Mouse (Mus musculus) neural tube, embryonic 14.5 days (tissue): ENCODE results near the gene Tcf20. TPM values are rescaled to one million over a fixed set of nuclear protein-coding genes. Genes with fewer than 3 reads are reported as not detected.
A peak's percentile ranks its signal among the peaks of the same experiment; 100 is the strongest.

Experiments used
- ATAC-seq: fragments of 200-750 bp; cut with Nextera tagmentation; 2 replicates; pipeline ENCODE4 v1.8.0; 2017; ENCODE audit warnings: low read depth, mild to moderate bottlenecking, moderate TSS enrichment, moderate library complexity
- H3K27ac ChIP-seq: fragments of 300-500 bp; sonication (generic); 2 replicates; pipeline ENCODE4 v1.5.1; 2014; ENCODE audit warnings: low read depth, mild to moderate bottlenecking, control low read depth, low read length, moderate library complexity, mixed read lengths
- H3K27me3 ChIP-seq: fragments of 300-500 bp; sonication (generic); 2 replicates; pipeline ENCODE4 v1.6.1; 2014; ENCODE audit warnings: low read length; ENCODE audit not compliant: control insufficient read depth, insufficient read depth
- H3K36me3 ChIP-seq: fragments of 300-500 bp; sonication (generic); 2 replicates; pipeline ENCODE4 v1.6.1; 2014; ENCODE audit warnings: low read length, mixed read lengths; ENCODE audit not compliant: control insufficient read depth, insufficient read depth
- H3K4me1 ChIP-seq: fragments of 300-500 bp; sonication (generic); 2 replicates; pipeline ENCODE4 v1.6.1; 2014; ENCODE audit warnings: low read length; ENCODE audit not compliant: control insufficient read depth, insufficient read depth
- H3K4me2 ChIP-seq: fragments of 300-500 bp; sonication (generic); 2 replicates; pipeline ENCODE4 v1.6.1; 2014; ENCODE audit warnings: mild to moderate bottlenecking, low read depth, low read length, control low read depth
- H3K4me3 ChIP-seq: fragments of 300-500 bp; sonication (generic); 2 replicates; pipeline ENCODE4 v1.5.1; 2014; ENCODE audit warnings: low read depth, low read length, control low read depth, mixed read lengths
- H3K9ac ChIP-seq: fragments of 300-500 bp; sonication (generic); replicated peaks from 2 replicates; pipeline ENCODE4 v1.6.1; 2014; ENCODE audit warnings: low read depth, mild to moderate bottlenecking, control low read depth, low read length, mixed read lengths
- H3K9me3 ChIP-seq: fragments of 300-500 bp; sonication (generic); 2 replicates; pipeline ENCODE4 v1.6.1; 2016; ENCODE audit warnings: low read length; ENCODE audit not compliant: control insufficient read depth
- WGBS: fragments of 180-500 bp; shearing (Covaris S2); extraction: QIAGEN DNeasy Blood & Tissue Kit; methylation state at CpG from one replicate; pipeline ENCODE4 v1.1.7; 2014; 5-methylcytosine and 5-hydroxymethylcytosine counted together
- polyA plus RNA-seq: library from polyadenylated mRNA; unstranded; fragments of >200 nt; fragmentation: Nextera tagmentation; extraction: Ambion mirVana; gene quantifications from 2 replicates; pipeline ENCODE4 v1.2.1, GENCODE M21; 2014

Gene Tcf20
- polyA plus RNA-seq, 1 experiment from 2014 or later, result 16.3 TPM

DNA sequence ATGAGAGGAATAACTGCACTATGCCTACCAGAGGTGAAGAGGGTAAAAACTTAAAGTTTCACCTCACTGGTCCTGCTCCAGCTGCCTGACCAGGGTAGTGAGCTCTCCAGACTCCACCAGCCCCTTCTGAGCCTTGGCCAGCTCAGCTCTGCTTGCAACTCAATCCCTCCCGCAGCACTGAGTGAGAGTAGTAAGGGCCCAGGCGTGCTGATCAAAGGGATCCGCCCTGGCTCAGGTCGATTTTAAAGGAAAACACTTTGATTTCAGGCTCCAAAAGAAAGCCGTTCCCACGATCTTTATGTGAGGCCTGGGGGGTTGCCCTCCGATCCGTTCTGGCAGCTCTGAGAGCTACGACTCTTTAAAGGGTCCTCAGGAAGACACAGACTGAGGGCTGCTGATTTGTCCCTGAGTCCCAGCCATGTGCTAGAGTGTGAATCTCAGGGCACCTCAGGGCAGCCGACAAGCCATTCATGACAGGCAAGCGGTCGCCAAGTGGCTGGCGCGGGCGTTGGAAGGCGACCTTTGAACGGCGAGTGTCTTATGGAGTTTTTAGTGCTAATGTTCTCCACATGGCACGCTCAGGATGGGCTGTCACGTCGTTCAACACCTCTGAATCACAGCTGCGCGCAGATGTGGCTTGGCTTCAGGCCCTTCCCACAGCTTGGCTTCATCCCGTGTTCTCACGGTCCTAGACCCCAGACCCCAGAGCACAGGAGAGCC is 37.5 kb upstream of the Tcf20 start:
- Histone ChIP-seq H3K36me3 (no peaks in the 10 kb centered on the region), H3K4me3 (no peak overlapping the region), H3K27me3 (no peaks in the 10 kb centered on the region), H3K9me3 (no peaks in the 10 kb centered on the region), H3K27ac (no peak overlapping the region), H3K4me2 (no peak overlapping the region), H3K4me1 (peaks cover 13% of the 10 kb centered on the region; the same call in 1 of the 2 replicates), H3K9ac (0 out of 2 replicates have a peak overlapping the region, but pooled peaks have one; percentile 2)
- WGBS, result 13% methylated on average over 25 of the region's 25 CpGs
- no peak for ATAC-seq

DNA sequence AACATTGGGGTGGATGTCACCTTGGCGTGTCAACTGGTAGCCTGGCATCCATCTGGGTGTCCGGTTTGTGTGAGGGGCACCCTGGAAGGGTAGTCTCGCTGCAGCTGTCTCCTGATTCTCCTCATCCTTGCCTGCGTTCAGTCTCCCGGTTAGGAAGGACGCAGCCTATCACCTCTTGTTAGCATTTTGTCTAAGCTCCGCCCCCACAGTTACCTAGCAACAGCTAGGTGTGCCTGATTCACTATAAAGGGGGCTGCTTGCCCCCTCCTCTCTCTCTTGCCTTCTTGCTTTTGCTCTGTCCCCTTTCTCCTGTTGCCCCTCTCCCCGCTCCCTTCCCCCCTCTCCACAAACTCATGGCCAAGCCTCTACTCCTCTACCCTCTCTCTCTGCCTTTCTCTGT is 35.3 kb upstream of the Tcf20 start:
- H3K27me3 ChIP-seq, result no peaks in the 10 kb centered on the region

DNA sequence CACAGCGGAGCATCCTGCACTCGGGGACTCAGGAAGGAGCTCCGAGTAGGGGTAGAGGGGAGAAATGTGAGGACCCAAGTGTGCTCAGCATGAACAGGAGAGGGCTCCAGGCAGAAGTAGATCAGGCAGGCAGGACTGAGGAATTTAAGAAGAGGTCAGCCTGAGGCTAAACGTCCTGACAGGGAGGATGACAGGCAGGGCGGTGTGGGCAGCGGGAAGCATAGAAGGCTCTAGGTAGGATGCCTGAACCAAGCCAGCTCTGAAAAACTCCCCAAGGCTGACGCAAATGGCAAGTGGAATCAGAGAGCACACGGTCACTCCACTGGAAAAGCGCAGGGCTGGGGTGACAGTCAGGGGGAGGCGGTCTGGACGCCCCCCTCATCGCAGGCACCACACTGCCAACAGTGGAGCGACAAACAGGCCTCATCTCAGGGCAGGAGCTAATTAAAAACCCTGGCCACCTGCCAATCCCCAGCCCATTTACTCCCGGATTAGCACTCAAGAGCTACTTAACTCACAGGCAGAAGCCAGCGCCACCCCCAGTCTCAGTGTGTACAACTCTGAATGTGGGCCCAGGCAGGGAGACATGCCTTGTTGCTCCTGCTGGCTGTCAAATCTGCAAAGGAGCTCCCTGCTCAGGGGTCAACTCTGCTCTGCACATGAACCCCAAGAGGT is 23.5 kb upstream of the Tcf20 start:
- Histone ChIP-seq H3K36me3 (no peaks in the 10 kb centered on the region), H3K4me2 (no peak overlapping the region), H3K9ac (no peak overlapping the region), H3K9me3 (no peaks in the 10 kb centered on the region), H3K27ac (no peak overlapping the region), H3K4me1 (peaks cover 16% of the 10 kb centered on the region), H3K27me3 (no peaks in the 10 kb centered on the region; the same call in 1 of the 2 replicates), H3K4me3 (no peak overlapping the region)
- ATAC-seq, result peak; percentile 76
- 16% methylated on average over 15 of the region's 15 CpGs for WGBS

More for the DNA sequence above, 35.3 kb upstream of the Tcf20 start:
- peaks cover 14% of the 10 kb centered on the region; the same call in 1 of the 2 replicates for H3K4me1 ChIP-seq
- no peak overlapping the region for H3K4me2 ChIP-seq
- 33% methylated on average over 8 of the region's 8 CpGs for WGBS
- H3K4me3 ChIP-seq, result no peak overlapping the region
- ATAC-seq, result no peak
- no peak overlapping the region for H3K9ac ChIP-seq
- H3K36me3 ChIP-seq, result no peaks in the 10 kb centered on the region
- H3K9me3 ChIP-seq, result no peaks in the 10 kb centered on the region
- no peak overlapping the region for H3K27ac ChIP-seq

DNA sequence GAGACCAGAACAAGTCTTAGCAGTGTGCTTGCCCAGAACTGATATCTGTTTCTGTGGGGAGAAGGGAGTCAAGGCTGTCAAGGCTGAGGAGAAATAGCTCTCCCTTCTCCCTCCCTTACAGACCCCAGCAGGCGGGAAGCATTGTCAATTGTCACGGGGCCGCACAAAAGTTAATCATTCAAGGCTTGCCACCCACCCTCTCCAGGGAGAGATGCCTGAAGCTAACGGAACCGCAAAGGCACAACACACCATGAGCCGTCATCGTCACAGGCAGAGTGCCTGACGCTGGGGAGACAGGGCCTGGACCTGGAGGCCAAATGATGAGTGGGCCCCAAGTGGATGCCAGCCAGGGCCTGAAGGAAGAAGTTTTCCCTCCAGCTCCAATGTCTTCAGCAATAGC is 22.8 kb upstream of the Tcf20 start:
- Histone ChIP-seq H3K4me3 (no peak overlapping the region), H3K4me1 (peaks cover 16% of the 10 kb centered on the region), H3K36me3 (no peaks in the 10 kb centered on the region), H3K4me2 (no peak overlapping the region), H3K9me3 (no peaks in the 10 kb centered on the region), H3K27me3 (no peaks in the 10 kb centered on the region; the same call in 1 of the 2 replicates), H3K9ac (no peak overlapping the region), H3K27ac (no peak overlapping the region)
- no peak for ATAC-seq
- WGBS, result 5% methylated on average over 8 of the region's 8 CpGs

DNA sequence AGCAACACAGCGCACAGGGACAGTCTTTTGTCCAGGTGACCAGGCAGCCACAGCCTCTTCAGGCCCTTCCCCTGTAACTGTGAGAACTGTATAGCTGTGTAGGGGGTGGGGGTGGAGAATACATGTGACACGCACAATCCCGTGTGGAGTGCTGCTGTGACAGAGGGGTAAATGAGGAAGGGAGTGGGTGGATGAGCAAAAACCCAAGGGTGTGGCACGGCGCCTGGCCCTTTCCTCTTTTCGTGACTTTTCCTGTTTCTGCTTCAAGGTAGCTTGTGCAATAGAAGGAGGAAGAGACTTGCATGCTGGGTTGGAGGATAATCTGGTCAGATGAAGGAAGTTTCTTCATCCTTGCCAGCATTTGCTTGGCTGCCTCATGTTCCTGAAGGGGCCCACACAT is 21.9 kb upstream of the Tcf20 start:
- Histone ChIP-seq H3K9me3 (no peaks in the 10 kb centered on the region), H3K27ac (no peak overlapping the region), H3K27me3 (no peaks in the 10 kb centered on the region), H3K9ac (no peak overlapping the region), H3K4me3 (no peak overlapping the region), H3K4me2 (no peak overlapping the region), H3K36me3 (no peaks in the 10 kb centered on the region), H3K4me1 (peaks cover 16% of the 10 kb centered on the region)
- no peak for ATAC-seq
- WGBS, result 90% methylated on average over 6 of the region's 6 CpGs

DNA sequence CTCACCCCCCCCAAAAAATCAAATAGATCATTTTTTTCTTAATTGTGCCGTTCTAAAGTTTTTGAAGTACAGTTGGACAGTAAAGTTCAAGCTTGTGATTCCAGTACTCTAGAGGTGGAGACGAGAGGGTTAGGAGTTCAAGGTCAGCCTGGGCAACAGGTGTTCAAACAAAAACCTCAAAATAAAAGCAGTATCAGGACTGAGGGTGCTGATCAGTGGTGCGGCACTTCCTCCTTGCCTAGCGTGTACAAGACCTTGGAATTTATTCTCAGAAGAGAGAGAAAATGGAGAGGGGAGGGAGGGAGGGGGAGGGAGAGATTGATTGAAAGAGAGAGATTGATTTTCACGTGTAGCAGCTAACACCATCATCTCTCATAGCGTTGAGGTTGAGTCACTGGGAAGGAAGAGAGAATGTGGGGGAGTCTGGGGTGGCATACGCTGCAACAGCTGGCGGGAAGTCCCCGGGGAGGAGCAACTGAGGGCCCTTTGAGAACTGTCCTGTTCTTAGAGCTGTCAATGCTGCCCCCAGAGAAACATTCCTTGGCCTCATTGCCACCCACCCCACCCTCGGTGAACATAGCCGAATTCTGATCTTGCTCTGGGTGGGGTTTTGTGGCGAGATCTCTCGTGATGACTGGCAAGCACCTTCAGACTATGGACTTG is 21.2 kb upstream of the Tcf20 start:
- no peak overlapping the region for H3K9ac ChIP-seq
- no peaks in the 10 kb centered on the region for H3K9me3 ChIP-seq
- H3K4me3 ChIP-seq, result no peak overlapping the region
- no peak overlapping the region for H3K27ac ChIP-seq
- WGBS, result 76% methylated on average over 13 of the region's 13 CpGs
- H3K4me1 ChIP-seq, result peaks cover 16% of the 10 kb centered on the region
- H3K4me2 ChIP-seq, result no peak overlapping the region
- ATAC-seq, result no peak
- no peaks in the 10 kb centered on the region for H3K36me3 ChIP-seq
- no peaks in the 10 kb centered on the region for H3K27me3 ChIP-seq

DNA sequence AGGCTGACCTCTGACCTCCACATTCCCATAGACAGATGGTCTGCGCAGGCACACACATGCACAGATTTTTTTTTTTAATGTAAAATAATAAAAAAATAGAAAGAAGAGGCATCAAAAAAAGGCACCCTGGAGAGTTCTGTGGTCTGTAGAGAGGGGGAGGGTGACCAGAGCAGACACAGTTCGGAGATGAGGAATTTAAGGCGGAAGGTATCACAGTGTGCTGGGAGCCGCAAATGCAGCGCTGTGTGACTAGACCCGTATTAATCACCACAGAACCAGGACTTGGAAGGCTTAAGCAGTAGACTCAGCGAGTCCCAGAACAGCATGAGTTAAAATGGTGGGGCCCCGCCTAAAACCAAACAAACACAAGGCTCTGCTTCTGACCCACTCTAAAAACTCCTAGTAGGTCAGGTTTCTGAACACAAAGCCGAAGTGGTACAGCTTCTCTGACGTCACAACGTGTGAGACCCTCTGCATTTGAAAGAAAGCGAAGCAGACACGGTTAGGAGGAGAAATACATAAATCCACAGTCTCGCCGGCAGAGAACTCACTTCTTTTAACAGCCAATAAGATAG is 19.8 kb upstream of the Tcf20 start:
- Histone ChIP-seq H3K4me1 (peaks cover 29% of the 10 kb centered on the region), H3K36me3 (no peaks in the 10 kb centered on the region), H3K4me3 (no peak overlapping the region), H3K27me3 (no peaks in the 10 kb centered on the region), H3K27ac (no peak overlapping the region), H3K9ac (no peak overlapping the region), H3K4me2 (no peak overlapping the region), H3K9me3 (no peaks in the 10 kb centered on the region)
- WGBS, result 50% methylated on average over 15 of the region's 15 CpGs
- ATAC-seq, result no peak

DNA sequence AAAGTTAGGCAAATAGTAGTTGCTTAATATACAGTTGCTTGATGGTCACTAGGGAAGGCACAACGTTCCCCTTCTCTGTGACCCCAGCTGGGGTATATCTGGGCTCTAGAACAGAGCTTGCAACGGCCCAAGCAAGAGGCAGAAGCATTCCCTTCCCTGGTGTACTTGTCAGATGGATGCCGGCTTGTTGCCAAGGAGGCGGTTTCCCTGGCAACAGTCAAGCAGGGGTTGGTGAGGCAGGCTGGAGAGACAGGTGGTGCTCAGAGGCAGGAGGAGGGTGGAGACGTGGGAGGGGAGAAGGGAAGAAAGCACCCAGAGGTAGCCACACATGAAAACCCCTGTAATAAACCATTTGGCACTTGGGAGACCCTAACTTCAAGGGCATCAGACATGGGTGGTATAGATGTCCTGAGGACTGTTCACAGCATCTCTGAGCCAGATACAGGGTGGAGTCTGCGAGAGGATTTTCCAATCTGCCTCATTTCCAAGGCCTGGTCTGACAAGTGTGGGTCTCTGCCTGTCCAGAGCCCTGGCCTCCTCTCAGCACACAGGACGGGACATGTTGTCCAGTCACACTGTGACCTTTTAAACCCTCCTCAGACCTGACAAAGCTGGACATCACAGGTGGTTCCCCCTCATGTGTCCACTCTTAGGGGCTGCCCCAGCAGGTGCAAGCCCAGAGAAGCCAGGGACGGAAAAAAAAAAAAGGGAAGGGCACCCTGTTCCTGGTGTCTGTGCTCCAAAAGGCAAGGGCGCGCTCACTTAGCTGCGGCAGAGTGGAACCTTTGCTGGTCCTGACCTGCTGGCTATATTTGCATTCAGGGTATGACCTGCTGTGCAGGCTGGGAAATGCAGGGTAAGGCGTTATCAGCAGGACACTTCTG is 15.2 kb upstream of the Tcf20 start:
- no peaks in the 10 kb centered on the region for H3K36me3 ChIP-seq
- no peaks in the 10 kb centered on the region; the same call in 1 of the 2 replicates for H3K27me3 ChIP-seq
- 37% methylated on average over 12 of the region's 12 CpGs for WGBS
- no peak overlapping the region for H3K4me2 ChIP-seq
- ATAC-seq, result peak; percentile 89
- H3K27ac ChIP-seq, result no peak overlapping the region
- H3K4me1 ChIP-seq, result peaks cover 21% of the 10 kb centered on the region
- H3K9ac ChIP-seq, result no peak overlapping the region
- no peaks in the 10 kb centered on the region for H3K9me3 ChIP-seq
- no peak overlapping the region for H3K4me3 ChIP-seq
